Mouse (Mus musculus) lung, embryonic 15.5 days (tissue): Measurements from ENCODE around the gene Cdk17. TPM values are rescaled to one million over a fixed set of nuclear protein-coding genes. Genes with fewer than 3 reads are reported as not detected.

Source experiments
- ATAC-seq: fragments of 200-750 bp; cut with Nextera tagmentation; 2 replicates; pipeline ENCODE4 v1.8.0; 2017; ENCODE audit warnings: moderate number of reproducible peaks, borderline replicate concordance; ENCODE audit not compliant: low FRiP score, low TSS enrichment; ENCODE audit errors: extremely low read depth
- H3K27ac ChIP-seq: fragments of 300-500 bp; sonication (generic); 2 replicates; pipeline ENCODE4 v1.5.1; 2015; ENCODE audit warnings: moderate library complexity, mild to moderate bottlenecking, inconsistent platforms
- H3K27me3 ChIP-seq: fragments of 300-500 bp; sonication (generic); 2 replicates; pipeline ENCODE4 v1.6.1; 2015; ENCODE audit warnings: inconsistent platforms
- H3K36me3 ChIP-seq: fragments of 300-500 bp; sonication (generic); 2 replicates; pipeline ENCODE4 v1.6.1; 2015; ENCODE audit warnings: inconsistent platforms
- H3K4me1 ChIP-seq: fragments of 300-500 bp; sonication (generic); 2 replicates; pipeline ENCODE4 v1.6.1; 2015; ENCODE audit warnings: inconsistent platforms
- H3K4me2 ChIP-seq: fragments of 300-500 bp; sonication (generic); 2 replicates; pipeline ENCODE4 v1.6.1; 2015; ENCODE audit warnings: inconsistent platforms, mild to moderate bottlenecking, moderate library complexity
- H3K4me3 ChIP-seq: fragments of 300-500 bp; sonication (generic); 2 replicates; pipeline ENCODE4 v1.5.1; 2015; ENCODE audit warnings: mild to moderate bottlenecking, inconsistent platforms
- H3K9ac ChIP-seq: fragments of 300-500 bp; sonication (generic); 2 replicates; pipeline ENCODE4 v1.6.1; 2015; ENCODE audit warnings: inconsistent platforms
- H3K9me3 ChIP-seq: fragments of 300-500 bp; sonication (generic); 2 replicates; pipeline ENCODE4 v1.6.1; 2016; ENCODE audit warnings: inconsistent platforms
- WGBS: fragments of 180-500 bp; shearing (Covaris S2); methylation state at CpG from one replicate; pipeline ENCODE4 v1.1.7; 2015; 5-methylcytosine and 5-hydroxymethylcytosine counted together
- polyA plus RNA-seq: library from polyadenylated mRNA; unstranded; fragments of >200 nt; fragmentation: Nextera tagmentation; extraction: Ambion mirVana; gene quantifications from 2 replicates; pipeline ENCODE4 v1.2.1, GENCODE M21; 2015

Gene Cdk17
- polyA plus RNA-seq, 1 experiment from 2014 or later: 18.2 TPM

DNA sequence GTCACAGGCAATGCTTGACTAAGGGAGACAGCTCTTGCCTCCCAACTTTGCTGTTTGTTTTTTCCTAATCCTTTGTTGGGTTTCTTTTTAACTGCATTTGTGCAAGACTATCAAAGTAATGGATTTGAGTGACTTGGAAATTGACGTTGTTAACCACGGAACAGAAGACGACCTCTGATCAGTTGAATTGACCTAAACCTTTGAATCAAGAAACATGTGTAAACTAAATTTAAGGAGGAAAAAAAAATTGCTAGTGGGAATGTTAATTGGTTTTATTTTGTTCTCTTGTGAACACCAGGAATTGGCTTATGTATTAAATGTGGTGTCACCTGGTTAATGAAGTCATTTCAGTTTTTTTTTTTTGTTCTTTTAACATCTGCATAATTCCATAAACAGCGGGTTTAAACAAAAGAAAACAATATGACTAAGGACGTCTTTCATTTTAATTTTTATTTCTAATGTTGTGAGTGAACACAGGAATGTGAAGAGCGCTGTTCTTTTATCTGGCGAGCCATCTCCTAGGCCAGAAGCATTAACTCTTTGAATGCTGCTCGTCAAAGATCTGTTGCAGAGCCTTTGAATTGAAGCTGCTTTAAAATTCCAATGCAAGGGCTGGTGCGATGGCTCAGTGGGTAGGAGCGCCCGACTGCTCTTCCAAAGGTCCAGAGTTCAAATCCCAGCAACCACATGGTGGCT, 1.7 kb downstream of the Cdk17 start:
- no peak for ATAC-seq
- H3K4me2 ChIP-seq: peak overlapping the region; percentile 76
- H3K9ac ChIP-seq: peak overlapping the region; percentile 96
- peaks cover 45% of the 10 kb centered on the region for H3K4me1 ChIP-seq
- peak overlapping the region; percentile 100 for H3K27ac ChIP-seq
- H3K4me3 ChIP-seq: peak overlapping the region; percentile 99
- no peaks in the 10 kb centered on the region for H3K36me3 ChIP-seq
- no peaks in the 10 kb centered on the region for H3K27me3 ChIP-seq
- H3K9me3 ChIP-seq: no peaks in the 10 kb centered on the region
- 12% methylated on average over 11 of the region's 11 CpGs for WGBS

DNA sequence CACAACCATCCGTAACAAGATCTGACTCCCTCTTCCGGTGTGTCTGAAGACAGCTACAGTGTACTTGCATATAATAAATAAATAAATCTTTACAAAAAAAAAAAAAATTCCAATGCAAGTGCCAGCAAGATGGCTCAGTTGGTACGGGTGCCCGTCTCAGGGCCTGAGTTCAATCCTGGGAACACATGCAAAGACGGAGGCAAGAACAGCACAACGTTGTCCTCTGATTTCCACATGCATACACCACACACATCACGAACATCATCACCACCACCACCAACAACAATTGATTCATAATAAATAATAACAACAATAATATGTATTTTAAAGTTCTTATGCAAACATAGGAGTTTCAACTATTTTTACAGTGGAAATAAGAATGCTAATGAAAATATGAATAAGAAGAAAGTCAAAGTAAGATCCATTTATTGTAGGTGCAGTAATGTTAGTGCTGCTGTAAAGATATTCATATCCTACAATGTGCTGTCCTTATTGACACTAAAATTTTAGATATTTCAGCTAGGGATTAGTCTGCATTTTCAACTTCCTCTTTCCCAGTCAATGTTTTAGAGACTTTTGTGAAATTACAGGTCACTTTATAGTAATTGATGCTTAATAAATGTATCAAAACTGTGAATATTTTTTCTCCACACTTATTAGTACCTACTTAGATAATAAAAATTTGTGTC, 2.4 kb downstream of the Cdk17 start:
- Histone ChIP-seq H3K27ac (no peak overlapping the region), H3K9ac (no peak overlapping the region), H3K9me3 (no peaks in the 10 kb centered on the region), H3K27me3 (no peaks in the 10 kb centered on the region), H3K4me2 (peak overlapping the region; percentile 76; the same call in 1 of the 2 replicates), H3K36me3 (no peaks in the 10 kb centered on the region), H3K4me3 (no peak overlapping the region; the same call in 1 of the 2 replicates), H3K4me1 (peaks cover 46% of the 10 kb centered on the region)
- no peak for ATAC-seq
- WGBS: 65% methylated on average over 7 of the region's 7 CpGs

DNA sequence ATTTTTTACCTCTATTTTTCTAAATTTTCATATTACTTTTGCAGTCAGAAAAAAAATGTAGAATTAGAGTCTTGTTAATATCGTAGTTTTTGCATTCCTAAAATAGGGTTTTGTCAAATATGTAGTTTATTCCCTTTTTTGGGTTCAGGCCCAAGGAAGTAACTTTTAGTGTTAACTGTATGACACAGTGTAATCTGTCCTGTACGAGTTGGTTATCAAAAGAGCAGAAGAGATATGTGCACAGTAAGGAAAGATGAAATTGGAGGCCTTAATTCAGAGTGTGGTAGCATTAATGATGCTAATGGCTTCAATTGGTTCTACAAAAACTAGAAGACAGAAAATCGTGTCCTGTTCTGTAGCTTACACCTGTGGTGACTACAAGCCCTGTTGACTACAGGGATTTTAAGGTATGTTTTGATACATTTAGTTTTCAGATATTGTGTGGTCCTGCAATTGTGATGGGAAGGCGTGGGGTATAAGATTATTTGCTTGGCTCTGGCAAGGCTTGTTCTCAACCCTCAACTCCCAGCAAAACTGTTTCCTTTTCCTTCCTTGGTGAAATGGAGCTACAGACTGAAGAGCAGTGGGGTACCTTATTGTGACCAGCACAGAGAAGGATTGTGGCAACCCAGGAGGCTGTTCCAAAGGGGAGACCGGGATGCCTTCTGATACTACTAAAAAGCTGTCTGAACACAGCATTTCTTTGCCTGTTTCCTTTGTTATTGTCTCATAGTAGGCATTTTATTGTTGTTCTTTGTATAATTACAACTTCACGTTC, 3.2 kb downstream of the Cdk17 start:
- Histone ChIP-seq H3K4me3 (no peak overlapping the region), H3K27ac (no peak overlapping the region), H3K27me3 (no peaks in the 10 kb centered on the region), H3K36me3 (no peaks in the 10 kb centered on the region), H3K9ac (no peak overlapping the region), H3K4me2 (no peak overlapping the region), H3K4me1 (peaks cover 50% of the 10 kb centered on the region), H3K9me3 (no peaks in the 10 kb centered on the region)
- ATAC-seq: no peak
- WGBS: 58% methylated on average over 6 of the region's 6 CpGs

DNA sequence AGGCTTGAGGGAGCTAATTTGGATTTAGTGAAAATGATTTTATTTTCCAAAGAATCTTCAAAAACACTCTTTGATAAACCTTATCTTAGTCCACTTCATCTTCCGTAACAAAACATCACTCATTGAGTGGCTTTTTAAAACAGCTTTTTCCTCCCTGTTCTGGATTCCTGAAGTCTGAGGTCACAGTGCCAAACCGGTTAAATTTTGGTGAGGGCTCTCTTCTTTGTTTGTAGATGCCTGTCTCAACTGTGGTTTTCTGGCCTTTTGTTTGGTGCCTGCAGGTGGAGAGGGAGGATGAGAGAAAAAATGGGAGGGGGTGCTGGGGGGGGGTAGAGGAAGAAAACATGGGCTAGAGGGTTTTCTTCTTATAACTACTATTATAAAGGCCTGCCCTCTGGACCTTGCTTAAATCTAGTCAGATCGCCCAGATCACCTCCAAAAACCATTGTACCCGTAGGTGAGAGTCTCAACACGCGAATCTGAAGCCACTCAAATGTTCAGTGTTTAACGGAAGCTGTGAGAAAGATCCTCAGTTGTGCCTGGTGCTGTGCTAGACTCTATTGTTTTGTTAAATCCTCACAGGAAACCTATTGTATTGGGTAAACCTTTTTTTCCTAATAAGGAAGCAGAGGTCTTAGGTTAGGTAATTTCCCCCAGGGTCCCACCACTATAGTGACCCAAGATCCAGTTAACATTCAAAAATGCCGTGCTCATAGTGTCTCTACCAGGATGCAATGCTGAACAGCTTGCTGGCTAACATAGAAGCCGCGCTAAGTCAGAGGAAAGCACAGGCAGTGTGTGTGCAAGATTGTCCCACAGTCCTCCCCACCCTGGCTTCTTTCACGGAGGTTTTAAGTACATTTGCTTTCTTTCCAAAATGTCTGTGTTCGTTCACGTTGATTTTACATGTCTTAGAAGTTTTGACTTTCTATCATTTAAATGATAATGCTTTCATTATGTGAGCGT, 5.0 kb downstream of the Cdk17 start:
- H3K9ac ChIP-seq: no peak overlapping the region
- no peak for ATAC-seq
- no peak overlapping the region for H3K4me3 ChIP-seq
- WGBS: 26% methylated on average over 14 of the region's 14 CpGs
- H3K27ac ChIP-seq: peak overlapping the region; percentile 75
- H3K9me3 ChIP-seq: no peaks in the 10 kb centered on the region
- peaks cover 50% of the 10 kb centered on the region for H3K4me1 ChIP-seq
- H3K27me3 ChIP-seq: no peaks in the 10 kb centered on the region
- peak overlapping the region; percentile 5 for H3K4me2 ChIP-seq
- H3K36me3 ChIP-seq: no peaks in the 10 kb centered on the region

DNA sequence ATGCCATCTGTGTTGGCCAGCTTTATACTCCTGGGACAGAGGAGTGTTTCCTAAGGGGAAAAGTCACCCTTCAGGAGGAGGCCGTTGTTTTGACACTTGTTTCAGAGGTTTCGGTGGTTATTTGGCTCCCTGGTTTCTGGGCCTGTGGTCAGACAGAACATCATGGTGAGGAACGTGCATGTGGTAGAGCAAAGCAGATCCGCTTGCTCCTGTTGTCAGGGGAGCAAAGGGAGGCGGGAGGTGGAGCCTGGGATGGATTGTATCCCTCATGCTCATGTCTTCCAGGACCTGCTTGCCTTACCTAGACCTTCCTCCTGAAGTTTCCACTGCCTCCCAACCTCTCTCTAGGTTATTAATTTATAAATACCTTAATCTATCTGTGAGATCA, 5.7 kb downstream of the Cdk17 start:
- Histone ChIP-seq H3K4me2 (peak overlapping the region; percentile 5; the same call in 1 of the 2 replicates), H3K9me3 (no peaks in the 10 kb centered on the region), H3K27me3 (no peaks in the 10 kb centered on the region), H3K27ac (peak overlapping the region; percentile 75), H3K36me3 (no peaks in the 10 kb centered on the region), H3K4me3 (no peak overlapping the region), H3K4me1 (peaks cover 55% of the 10 kb centered on the region), H3K9ac (0 out of 2 replicates have a peak overlapping the region, but pooled peaks have one; percentile 7)
- no peak for ATAC-seq
- WGBS: 28% methylated on average over 5 of the region's 5 CpGs

DNA sequence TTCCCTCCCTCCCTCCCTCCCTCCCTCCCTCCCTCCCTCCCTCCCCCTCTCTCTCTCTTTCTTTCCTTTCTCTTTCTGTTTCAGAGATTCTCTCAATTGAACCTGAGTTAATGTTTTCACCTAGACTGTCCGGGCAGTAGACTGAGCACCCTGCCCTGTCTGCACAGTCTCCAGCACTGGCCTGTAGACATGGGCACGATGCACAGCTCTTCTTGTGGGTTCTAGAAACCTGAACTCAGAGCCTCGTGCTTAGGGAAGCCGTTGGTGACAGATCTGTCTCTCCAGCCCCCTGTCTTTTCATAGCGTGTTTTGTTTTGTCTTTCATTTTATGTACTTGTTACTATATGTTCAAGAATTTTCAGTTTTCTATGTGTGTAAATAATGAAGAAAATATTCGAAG, 6.6 kb downstream of the Cdk17 start:
- Histone ChIP-seq H3K27ac (no peak overlapping the region), H3K4me2 (no peak overlapping the region), H3K9ac (no peak overlapping the region), H3K36me3 (no peaks in the 10 kb centered on the region), H3K4me3 (no peak overlapping the region), H3K4me1 (peaks cover 51% of the 10 kb centered on the region), H3K27me3 (no peaks in the 10 kb centered on the region), H3K9me3 (no peaks in the 10 kb centered on the region)
- 57% methylated on average over 6 of the region's 6 CpGs for WGBS
- no peak for ATAC-seq

DNA sequence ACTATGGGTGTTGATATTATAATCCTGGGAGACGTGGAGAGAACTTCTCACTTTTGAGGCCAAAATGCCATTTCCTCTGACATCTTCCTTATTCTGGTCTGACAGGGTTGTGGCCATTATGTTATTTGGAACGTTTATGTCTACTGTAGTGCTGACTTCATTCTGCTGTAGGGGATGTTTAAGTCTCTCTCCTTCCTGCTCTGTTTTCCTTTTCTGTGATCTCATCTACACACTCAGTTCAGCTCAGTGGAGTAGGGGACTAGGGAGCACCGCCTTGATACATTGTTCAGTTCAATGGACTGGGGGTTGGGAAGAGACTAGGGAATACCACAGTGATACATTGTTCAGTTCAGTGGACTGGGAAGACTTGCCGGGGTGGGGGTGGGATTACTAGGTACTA, 7.4 kb downstream of the Cdk17 start:
- H3K36me3 ChIP-seq: no peaks in the 10 kb centered on the region
- H3K4me3 ChIP-seq: no peak overlapping the region
- H3K9ac ChIP-seq: no peak overlapping the region
- peaks cover 45% of the 10 kb centered on the region for H3K4me1 ChIP-seq
- ATAC-seq: no peak; the same call in 1 of the 2 replicates
- WGBS: 37% methylated on average over 4 of the region's 4 CpGs
- H3K4me2 ChIP-seq: no peak overlapping the region; the same call in 1 of the 2 replicates
- no peak overlapping the region for H3K27ac ChIP-seq
- H3K9me3 ChIP-seq: no peaks in the 10 kb centered on the region
- H3K27me3 ChIP-seq: no peaks in the 10 kb centered on the region

DNA sequence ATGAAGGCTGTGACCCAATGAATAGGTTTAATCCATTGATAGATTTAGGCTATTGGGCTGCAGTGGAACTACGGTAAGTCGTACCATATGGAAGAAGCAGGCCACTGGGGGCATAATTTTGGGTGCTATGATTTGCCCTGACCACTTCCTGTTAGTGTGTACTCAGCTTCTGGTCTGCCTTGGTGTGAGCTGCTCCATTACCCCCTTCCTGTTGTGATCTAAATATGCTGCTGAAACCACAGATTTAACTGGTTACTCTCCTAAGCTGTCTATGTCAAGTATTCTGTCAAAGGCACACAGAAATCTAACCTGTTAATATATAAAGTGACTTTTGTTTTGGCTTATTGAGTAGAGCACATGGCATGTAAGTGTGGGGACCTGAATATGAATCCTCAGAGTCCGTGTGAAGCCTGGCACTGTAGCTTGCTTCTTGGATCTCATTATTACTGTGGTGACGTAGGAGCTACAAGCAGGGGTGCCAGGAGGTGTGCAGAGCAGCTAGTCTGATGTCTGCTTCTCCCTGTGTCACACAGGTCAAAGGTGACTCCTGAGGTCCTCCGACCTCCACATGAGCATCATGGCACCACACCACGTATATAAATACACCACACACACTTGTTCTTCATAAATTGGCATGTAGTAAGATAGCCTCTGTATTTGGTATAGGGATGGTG, 10.6 kb downstream of the Cdk17 start:
- ATAC-seq: no peak
- H3K9me3 ChIP-seq: no peaks in the 10 kb centered on the region
- no peaks in the 10 kb centered on the region for H3K27me3 ChIP-seq
- no peaks in the 10 kb centered on the region for H3K36me3 ChIP-seq
- H3K4me1 ChIP-seq: peaks cover 21% of the 10 kb centered on the region
- no peak overlapping the region for H3K4me2 ChIP-seq
- no peak overlapping the region for H3K4me3 ChIP-seq
- no peak overlapping the region for H3K27ac ChIP-seq
- 77% methylated on average over 6 of the region's 6 CpGs for WGBS
- no peak overlapping the region for H3K9ac ChIP-seq

DNA sequence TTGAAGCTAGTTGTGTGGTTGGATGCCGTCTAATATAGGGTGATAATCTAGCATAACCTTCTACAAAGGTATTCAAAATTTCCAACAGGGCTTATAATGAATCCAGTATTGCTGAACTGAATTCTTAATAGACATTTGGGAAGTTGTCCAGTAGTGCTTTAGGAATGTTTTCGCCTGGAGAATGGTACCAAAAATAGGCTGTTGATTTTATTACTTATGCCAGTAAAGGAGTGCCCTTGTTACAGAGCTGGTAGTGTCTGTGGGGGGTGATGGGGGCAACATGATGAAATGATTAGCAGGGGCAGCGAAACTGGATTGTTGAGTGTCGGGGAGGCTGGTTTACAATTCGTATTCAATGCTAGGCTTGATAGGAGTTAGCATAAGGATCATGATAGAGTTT, 16.8 kb downstream of the Cdk17 start:
- Histone ChIP-seq H3K4me1 (peaks cover 11% of the 10 kb centered on the region; the same call in 1 of the 2 replicates), H3K27me3 (no peaks in the 10 kb centered on the region), H3K4me2 (no peak overlapping the region), H3K4me3 (no peak overlapping the region), H3K36me3 (no peaks in the 10 kb centered on the region), H3K9me3 (no peaks in the 10 kb centered on the region), H3K9ac (no peak overlapping the region), H3K27ac (peak overlapping the region; percentile 21; the same call in 1 of the 2 replicates)
- 55% methylated on average over 5 of the region's 5 CpGs for WGBS
- ATAC-seq: no peak

DNA sequence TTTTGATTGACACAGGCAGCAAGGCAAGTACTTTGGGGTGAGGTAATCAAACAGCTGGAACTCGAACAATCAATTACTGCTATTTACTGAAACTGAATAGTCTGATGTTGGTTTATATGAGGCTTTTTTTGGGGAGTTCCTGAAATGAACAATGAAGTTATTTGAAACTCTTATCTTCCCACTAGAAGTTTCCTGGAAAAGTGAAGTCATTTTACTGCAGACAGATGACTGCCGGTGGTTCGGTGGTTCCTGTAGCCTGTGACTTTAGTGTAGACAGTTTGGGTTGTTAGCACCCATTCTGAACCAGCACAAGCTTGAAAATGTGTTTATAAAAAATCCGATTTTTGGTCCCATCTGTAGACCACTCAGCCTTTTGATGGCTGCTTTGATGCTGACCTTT, 17.2 kb downstream of the Cdk17 start:
- no peaks in the 10 kb centered on the region for H3K27me3 ChIP-seq
- peaks cover 11% of the 10 kb centered on the region; the same call in 1 of the 2 replicates for H3K4me1 ChIP-seq
- H3K27ac ChIP-seq: 0 out of 2 replicates have a peak overlapping the region, but pooled peaks have one; percentile 21
- H3K9me3 ChIP-seq: no peaks in the 10 kb centered on the region
- no peaks in the 10 kb centered on the region for H3K36me3 ChIP-seq
- WGBS: 41% methylated on average over 4 of the region's 4 CpGs
- no peak overlapping the region for H3K4me2 ChIP-seq
- H3K9ac ChIP-seq: no peak overlapping the region
- no peak overlapping the region for H3K4me3 ChIP-seq
- no peak for ATAC-seq
